Mouse (Mus musculus): ENCODE measurements around the gene March1. TPM values are rescaled to one million over a fixed set of nuclear protein-coding genes. Genes with fewer than 3 reads are reported as not detected.

The March1 gene
- polyA plus RNA-seq, 1 experiment from 2014 or later: 0.50 TPM

DNA sequence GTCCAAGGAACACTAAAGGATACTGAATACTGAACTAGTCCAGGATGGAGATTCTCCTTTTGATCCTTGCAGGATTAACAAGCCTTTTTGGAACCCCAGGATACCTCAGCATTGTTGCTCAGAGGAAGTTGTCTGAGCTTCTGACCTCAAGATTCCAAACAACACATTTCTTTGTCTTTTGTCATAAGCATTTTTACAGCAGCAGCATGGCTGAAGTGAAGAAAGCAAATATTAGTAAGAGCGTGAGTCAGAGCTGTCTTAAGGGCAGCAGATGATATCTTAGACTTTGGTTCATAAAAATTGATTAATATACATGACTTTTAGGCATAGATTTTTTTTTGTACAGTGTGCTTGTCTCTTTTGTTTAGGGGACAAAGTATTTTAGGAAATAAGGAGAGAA lies 27.8 kb downstream of the March1 start:
- H3K4me2 ChIP-seq (replicated peaks; ENCODE audit: low read depth): no peak overlapping the region
- H3K4me1 ChIP-seq (replicated peaks; ENCODE audit: control insufficient read depth, insufficient read depth): no peaks in the 10 kb centered on the region
- no peak for ATAC-seq (ENCODE audit: low FRiP score, low TSS enrichment)
- H3K9me3 ChIP-seq (ENCODE audit: control insufficient read depth, low read length): no peaks in the 10 kb centered on the region
- DNase-seq (ENCODE audit: low spot score): no peak
- no peak overlapping the region for H3K9ac ChIP-seq (ENCODE audit: low read length)
- H3K36me3 ChIP-seq (ENCODE audit: control insufficient read depth, insufficient read depth, low read length): no peaks in the 10 kb centered on the region
- WGBS: 65% methylated on average over 1 of the region's 1 CpGs
- TF ChIP-seq CTCF (IDR thresholded peaks at IDR 0.05; ENCODE audit: low read depth) (no peak), EP300 (optimal IDR thresholded peaks at IDR 0.05) (no peak)
- H3K27ac ChIP-seq (replicated peaks): no peak overlapping the region
- H3K27me3 ChIP-seq (ENCODE audit: control insufficient read depth, insufficient read depth, low read length): no peaks in the 10 kb centered on the region
- no peak overlapping the region for H3K4me3 ChIP-seq (ENCODE audit: low read depth, low read length)

DNA sequence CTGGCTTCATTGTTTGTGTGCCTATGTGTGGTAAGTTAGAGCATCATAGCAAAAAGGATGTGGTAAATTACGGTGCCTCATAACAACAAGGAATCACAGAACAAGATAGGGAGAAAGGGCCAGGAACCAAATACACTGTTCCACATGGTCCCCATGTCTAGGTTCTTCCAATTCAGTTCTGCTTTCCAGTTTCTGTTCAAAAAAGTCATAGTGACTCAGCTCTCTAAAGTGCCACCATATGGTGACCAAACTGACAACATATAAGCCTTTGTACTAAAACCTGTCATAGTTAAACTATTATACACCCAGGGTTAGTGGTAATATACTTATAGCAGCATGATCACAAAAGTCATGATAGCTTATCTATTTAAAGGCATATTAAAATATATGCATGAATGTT lies 28.2 kb downstream of the March1 start:
- 87% methylated on average over 1 of the region's 1 CpGs for WGBS
- H3K27ac ChIP-seq (replicated peaks): no peak overlapping the region

DNA sequence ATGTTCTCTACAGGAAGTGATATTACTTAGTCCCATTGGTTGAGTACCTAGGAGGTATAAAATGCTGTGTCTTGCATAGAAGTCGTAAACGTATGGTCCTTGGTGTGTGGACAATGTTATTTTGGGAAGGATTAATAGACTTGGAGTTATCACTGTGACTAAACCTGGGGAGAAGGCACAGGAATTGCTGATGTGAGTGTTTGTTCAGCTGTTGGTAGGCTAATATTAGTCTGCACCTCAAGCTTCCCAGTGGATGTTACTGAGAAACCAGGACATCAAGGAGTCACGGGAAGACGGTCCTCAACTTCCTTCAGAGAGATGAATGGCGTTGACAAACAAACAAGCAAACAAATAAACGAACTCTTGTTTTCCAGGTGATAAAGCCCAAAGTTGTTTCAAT lies 38.2 kb downstream of the March1 start:
- no peak for TF ChIP-seq EP300 (optimal IDR thresholded peaks at IDR 0.05)
- TF ChIP-seq CTCF (IDR thresholded peaks at IDR 0.05; ENCODE audit: low read depth): no peak
- no peak overlapping the region for H3K27ac ChIP-seq (replicated peaks)
- WGBS: 66% methylated on average over 6 of the region's 6 CpGs

More for the DNA sequence above, 28.2 kb downstream of the March1 start:
- Histone ChIP-seq H3K27me3 (ENCODE audit: control insufficient read depth, insufficient read depth, low read length) (no peaks in the 10 kb centered on the region), H3K9ac (ENCODE audit: low read length) (no peak overlapping the region), H3K4me1 (replicated peaks; ENCODE audit: control insufficient read depth, insufficient read depth) (no peaks in the 10 kb centered on the region), H3K36me3 (ENCODE audit: control insufficient read depth, insufficient read depth, low read length) (no peaks in the 10 kb centered on the region), H3K4me3 (ENCODE audit: low read depth, low read length) (no peak overlapping the region), H3K9me3 (ENCODE audit: control insufficient read depth, low read length) (no peaks in the 10 kb centered on the region), H3K4me2 (replicated peaks; ENCODE audit: low read depth) (no peak overlapping the region)
- TF ChIP-seq EP300 (optimal IDR thresholded peaks at IDR 0.05) (no peak), CTCF (IDR thresholded peaks at IDR 0.05; ENCODE audit: low read depth) (no peak)
- DNase-seq (ENCODE audit: low spot score) (no peak), ATAC-seq (ENCODE audit: low FRiP score, low TSS enrichment) (no peak)

DNA sequence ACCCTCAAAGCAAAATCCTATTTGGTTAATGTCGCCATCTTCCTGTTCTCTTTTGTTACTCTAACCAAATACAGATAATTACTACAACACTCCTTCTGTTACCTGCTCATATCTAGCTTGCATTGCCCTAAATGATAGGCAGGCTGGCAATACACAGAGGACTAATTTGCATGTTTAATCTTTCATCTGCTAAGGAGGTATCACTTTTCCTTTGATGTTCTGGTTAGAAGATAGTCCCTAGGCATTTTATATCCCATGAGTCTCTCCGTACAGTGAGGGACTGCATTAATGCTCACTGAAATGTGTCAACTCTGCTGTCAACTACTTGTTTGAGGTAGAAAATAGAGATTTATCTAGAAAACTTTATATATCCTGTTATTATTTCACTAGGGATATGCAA lies 44.2 kb downstream of the March1 start:
- ATAC-seq (ENCODE audit: low FRiP score, low TSS enrichment) (no peak), DNase-seq (ENCODE audit: low spot score) (no peak)
- no peaks in the 10 kb centered on the region for H3K4me1 ChIP-seq (replicated peaks; ENCODE audit: control insufficient read depth, insufficient read depth)
- no peak overlapping the region for H3K27ac ChIP-seq (replicated peaks)
- no peaks in the 10 kb centered on the region for H3K27me3 ChIP-seq (ENCODE audit: control insufficient read depth, insufficient read depth, low read length)
- H3K9ac ChIP-seq (ENCODE audit: low read length): no peak overlapping the region
- no peaks in the 10 kb centered on the region for H3K36me3 ChIP-seq (ENCODE audit: control insufficient read depth, insufficient read depth, low read length)
- TF ChIP-seq CTCF (IDR thresholded peaks at IDR 0.05; ENCODE audit: low read depth) (no peak), EP300 (optimal IDR thresholded peaks at IDR 0.05) (no peak)
- H3K4me3 ChIP-seq (ENCODE audit: low read depth, low read length): no peak overlapping the region
- no peak overlapping the region for H3K4me2 ChIP-seq (replicated peaks; ENCODE audit: low read depth)
- 83% methylated on average over 2 of the region's 2 CpGs for WGBS
- no peaks in the 10 kb centered on the region for H3K9me3 ChIP-seq (ENCODE audit: control insufficient read depth, low read length)

More for the DNA sequence above, 38.2 kb downstream of the March1 start:
- no peaks in the 10 kb centered on the region for H3K9me3 ChIP-seq (ENCODE audit: control insufficient read depth, low read length)
- no peak overlapping the region for H3K9ac ChIP-seq (ENCODE audit: low read length)
- ATAC-seq (ENCODE audit: low FRiP score, low TSS enrichment) (no peak), DNase-seq (ENCODE audit: low spot score) (no peak)
- H3K27me3 ChIP-seq (ENCODE audit: control insufficient read depth, insufficient read depth, low read length): no peaks in the 10 kb centered on the region
- no peak overlapping the region for H3K4me3 ChIP-seq (ENCODE audit: low read depth, low read length)
- no peak overlapping the region for H3K4me2 ChIP-seq (replicated peaks; ENCODE audit: low read depth)
- H3K36me3 ChIP-seq (ENCODE audit: control insufficient read depth, insufficient read depth, low read length): no peaks in the 10 kb centered on the region
- no peaks in the 10 kb centered on the region for H3K4me1 ChIP-seq (replicated peaks; ENCODE audit: control insufficient read depth, insufficient read depth)

DNA sequence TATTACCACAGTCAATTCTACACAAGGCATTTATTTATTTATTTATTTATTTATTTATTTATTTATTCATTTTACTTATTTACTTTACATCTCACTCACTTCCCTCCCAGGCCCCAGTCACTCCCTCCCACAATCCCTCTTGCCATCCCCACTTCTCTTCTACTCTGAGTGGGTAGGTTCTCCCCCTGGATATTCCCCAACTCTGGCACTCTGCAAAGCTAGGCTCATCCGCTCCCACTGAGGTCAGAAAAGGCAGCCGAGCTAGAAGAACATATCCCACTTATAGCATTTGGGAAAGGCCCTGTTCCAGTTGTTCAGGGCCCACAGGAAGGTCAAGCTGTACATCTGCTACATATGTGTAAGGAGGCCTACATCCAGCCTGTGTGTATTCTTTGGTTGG lies 48.1 kb downstream of the March1 start:
- Histone ChIP-seq H3K4me3 (ENCODE audit: low read depth, low read length) (no peak overlapping the region), H3K9me3 (ENCODE audit: control insufficient read depth, low read length) (no peaks in the 10 kb centered on the region), H3K4me1 (replicated peaks; ENCODE audit: control insufficient read depth, insufficient read depth) (no peaks in the 10 kb centered on the region), H3K36me3 (ENCODE audit: control insufficient read depth, insufficient read depth, low read length) (no peaks in the 10 kb centered on the region), H3K4me2 (replicated peaks; ENCODE audit: low read depth) (no peak overlapping the region), H3K27ac (replicated peaks) (no peak overlapping the region), H3K9ac (ENCODE audit: low read length) (no peak overlapping the region), H3K27me3 (ENCODE audit: control insufficient read depth, insufficient read depth, low read length) (no peaks in the 10 kb centered on the region)
- no peak for ATAC-seq (ENCODE audit: low FRiP score, low TSS enrichment)
- TF ChIP-seq EP300 (optimal IDR thresholded peaks at IDR 0.05) (no peak), CTCF (IDR thresholded peaks at IDR 0.05; ENCODE audit: low read depth) (no peak)
- DNase-seq (ENCODE audit: low spot score): no peak
- 85% methylated on average over 2 of the region's 2 CpGs for WGBS

DNA sequence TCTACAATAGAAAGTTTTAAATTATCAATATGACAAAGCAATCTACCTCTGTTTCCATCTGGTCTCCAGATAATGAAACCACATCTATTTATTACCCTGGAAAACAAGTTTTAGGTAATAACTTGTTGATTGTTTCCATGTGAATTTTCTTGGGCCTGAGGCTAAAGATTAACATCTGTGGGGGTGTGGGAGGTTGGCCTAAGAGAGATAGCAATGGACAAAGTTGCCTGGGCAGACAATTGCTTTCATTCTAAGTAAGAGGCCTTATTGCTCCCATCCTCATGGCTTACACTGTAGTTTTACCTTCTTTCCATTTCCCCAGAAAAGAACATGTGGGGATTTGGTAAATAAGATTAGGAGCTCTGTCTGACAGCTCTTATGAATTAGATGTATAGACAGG lies 125.4 kb downstream of the March1 start:
- Histone ChIP-seq H3K4me1 (replicated peaks; ENCODE audit: control insufficient read depth, insufficient read depth) (no peaks in the 10 kb centered on the region), H3K4me3 (ENCODE audit: low read depth, low read length) (no peak overlapping the region), H3K27me3 (ENCODE audit: control insufficient read depth, insufficient read depth, low read length) (no peaks in the 10 kb centered on the region), H3K9me3 (ENCODE audit: control insufficient read depth, low read length) (no peaks in the 10 kb centered on the region), H3K27ac (replicated peaks) (no peak overlapping the region), H3K36me3 (ENCODE audit: control insufficient read depth, insufficient read depth, low read length) (no peaks in the 10 kb centered on the region), H3K4me2 (replicated peaks; ENCODE audit: low read depth) (no peak overlapping the region), H3K9ac (ENCODE audit: low read length) (no peak overlapping the region)
- TF ChIP-seq EP300 (optimal IDR thresholded peaks at IDR 0.05): no peak
- no peak for TF ChIP-seq CTCF (IDR thresholded peaks at IDR 0.05; ENCODE audit: low read depth)
- DNase-seq (ENCODE audit: low spot score) (no peak), ATAC-seq (ENCODE audit: low FRiP score, low TSS enrichment) (no peak)
